Mouse (Mus musculus) limb, embryonic 12.5 days (tissue): Measurements from ENCODE around the gene Uvrag. TPM values are rescaled to one million over a fixed set of nuclear protein-coding genes. Genes with fewer than 3 reads are reported as not detected.
A peak's percentile ranks its signal among the peaks of the same experiment; 100 is the strongest.

Experiments
- ATAC-seq: fragments of 200-750 bp; cut with Nextera tagmentation; 2 replicates; pipeline ENCODE4 v1.8.0; 2017; ENCODE audit warnings: low read depth, moderate TSS enrichment; ENCODE audit not compliant: insufficient number of reproducible peaks, insufficient read depth, low FRiP score, low TSS enrichment
- H3K27ac ChIP-seq: fragments of 300-500 bp; sonication (generic); 2 replicates; pipeline ENCODE4 v1.5.1; 2016; ENCODE audit warnings: mild to moderate bottlenecking, moderate library complexity
- H3K27me3 ChIP-seq: fragments of 300-500 bp; sonication (generic); 2 replicates; pipeline ENCODE4 v1.6.1; 2016; ENCODE audit warnings: mild to moderate bottlenecking, moderate library complexity
- H3K36me3 ChIP-seq: fragments of 300-500 bp; sonication (generic); 2 replicates; pipeline ENCODE4 v1.6.1; 2016; ENCODE audit warnings: mild to moderate bottlenecking, moderate library complexity
- H3K4me1 ChIP-seq: fragments of 300-500 bp; sonication (generic); replicated peaks from 2 replicates; pipeline ENCODE4 v1.6.1; 2016
- H3K4me2 ChIP-seq: fragments of 300-500 bp; sonication (generic); 2 replicates; pipeline ENCODE4 v1.6.1; 2016; ENCODE audit warnings: mild to moderate bottlenecking, moderate library complexity
- H3K4me3 ChIP-seq: fragments of 300-500 bp; sonication (generic); replicated peaks from 2 replicates; pipeline ENCODE4 v1.5.1; 2016; ENCODE audit warnings: mild to moderate bottlenecking
- H3K9ac ChIP-seq: fragments of 300-500 bp; sonication (generic); replicated peaks from 2 replicates; pipeline ENCODE4 v1.6.1; 2016; ENCODE audit warnings: mild to moderate bottlenecking, moderate library complexity
- H3K9me3 ChIP-seq: fragments of 300-500 bp; sonication (generic); 2 replicates; pipeline ENCODE4 v1.6.1; 2016; ENCODE audit warnings: mild to moderate bottlenecking, moderate library complexity
- WGBS: fragments of 180-500 bp; shearing (Covaris S2); methylation state at CpG from one replicate; pipeline ENCODE4 v1.1.7; 2016; 5-methylcytosine and 5-hydroxymethylcytosine counted together
- polyA plus RNA-seq: library from polyadenylated mRNA; unstranded; fragments of >200 nt; fragmentation: Nextera tagmentation; extraction: Ambion mirVana; gene quantifications from 2 replicates; pipeline ENCODE4 v1.2.1, GENCODE M21; 2016

Uvrag gene
- polyA plus RNA-seq, 1 experiment from 2014 or later = 17.4 TPM

GRCm38 (mm10) chr7:99120865-99121521 lies 19.9 kb downstream of the Uvrag start:
- no peak for ATAC-seq
- no peak overlapping the region for H3K9ac ChIP-seq

GRCm38 (mm10) chr7:99120082-99120481 lies 20.9 kb downstream of the Uvrag start:
- WGBS = 71% methylated on average over 4 of the region's 4 CpGs
- peaks cover 6% of the 10 kb centered on the region; the same call in 1 of the 2 replicates for H3K4me1 ChIP-seq
- peaks cover 9% of the 10 kb centered on the region; the same call in 1 of the 2 replicates for H3K9me3 ChIP-seq
- no peak overlapping the region for H3K27ac ChIP-seq
- no peak overlapping the region for H3K9ac ChIP-seq
- H3K36me3 ChIP-seq = no peaks in the 10 kb centered on the region
- H3K4me3 ChIP-seq = no peak overlapping the region
- no peak for ATAC-seq
- no peaks in the 10 kb centered on the region for H3K27me3 ChIP-seq
- no peak overlapping the region for H3K4me2 ChIP-seq

More at GRCm38 (mm10) chr7:99120865-99121521, 19.9 kb downstream of the Uvrag start:
- Histone ChIP-seq H3K4me3 (no peak overlapping the region), H3K27me3 (no peaks in the 10 kb centered on the region), H3K36me3 (no peaks in the 10 kb centered on the region), H3K4me1 (peaks cover 7% of the 10 kb centered on the region; the same call in 1 of the 2 replicates), H3K27ac (no peak overlapping the region), H3K9me3 (peaks cover 11% of the 10 kb centered on the region; the same call in 1 of the 2 replicates), H3K4me2 (no peak overlapping the region)
- 91% methylated on average over 5 of the region's 5 CpGs for WGBS

- no peak overlapping the region for H3K4me3 ChIP-seq
Measured at GRCm38 (mm10) chr7:99116781-99117180, 24.2 kb downstream of the Uvrag start.

GRCm38 (mm10) chr7:99114006-99114726 lies 26.8 kb downstream of the Uvrag start:
- H3K9ac ChIP-seq = no peak overlapping the region
- no peaks in the 10 kb centered on the region for H3K27me3 ChIP-seq
- WGBS = 84% methylated on average over 16 of the region's 16 CpGs

More at GRCm38 (mm10) chr7:99116781-99117180, 24.2 kb downstream of the Uvrag start:
- 67% methylated on average over 3 of the region's 3 CpGs for WGBS
- Histone ChIP-seq H3K4me2 (no peak overlapping the region), H3K27me3 (no peaks in the 10 kb centered on the region), H3K27ac (no peak overlapping the region), H3K9ac (no peak overlapping the region), H3K4me1 (no peaks in the 10 kb centered on the region), H3K9me3 (no peaks in the 10 kb centered on the region), H3K36me3 (0 out of 2 replicates have a peak, but pooled peaks cover 3% of the 10 kb centered on the region)
- ATAC-seq = no peak

GRCm38 (mm10) chr7:99107566-99107965 lies 33.4 kb downstream of the Uvrag start:
- WGBS = 47% methylated on average over 3 of the region's 3 CpGs
- Histone ChIP-seq H3K9me3 (no peaks in the 10 kb centered on the region), H3K4me3 (no peak overlapping the region), H3K27me3 (no peaks in the 10 kb centered on the region), H3K4me2 (no peak overlapping the region), H3K27ac (no peak overlapping the region), H3K36me3 (no peaks in the 10 kb centered on the region), H3K9ac (no peak overlapping the region), H3K4me1 (peaks cover 11% of the 10 kb centered on the region)
- no peak for ATAC-seq

More at GRCm38 (mm10) chr7:99114006-99114726, 26.8 kb downstream of the Uvrag start:
- no peaks in the 10 kb centered on the region for H3K9me3 ChIP-seq
- no peak for ATAC-seq
- H3K36me3 ChIP-seq = 0 out of 2 replicates have a peak, but pooled peaks cover 3% of the 10 kb centered on the region
- no peak overlapping the region for H3K27ac ChIP-seq
- no peak overlapping the region for H3K4me2 ChIP-seq
- H3K4me1 ChIP-seq = no peaks in the 10 kb centered on the region
- H3K4me3 ChIP-seq = no peak overlapping the region

- WGBS = 30% methylated on average over 4 of the region's 4 CpGs
- H3K36me3 ChIP-seq = no peaks in the 10 kb centered on the region
Measured at GRCm38 (mm10) chr7:99106714-99107270, 34.1 kb downstream of the Uvrag start.

GRCm38 (mm10) chr7:99101767-99102593 lies 39.0 kb downstream of the Uvrag start:
- Histone ChIP-seq H3K4me2 (no peak overlapping the region), H3K27me3 (no peaks in the 10 kb centered on the region), H3K27ac (peak overlapping the region; percentile 26; the same call in 1 of the 2 replicates), H3K4me1 (peaks cover 27% of the 10 kb centered on the region), H3K9ac (no peak overlapping the region), H3K9me3 (no peaks in the 10 kb centered on the region), H3K4me3 (no peak overlapping the region), H3K36me3 (peaks cover 12% of the 10 kb centered on the region)
- no peak for ATAC-seq
- WGBS = 31% methylated on average over 11 of the region's 11 CpGs

More at GRCm38 (mm10) chr7:99106714-99107270, 34.1 kb downstream of the Uvrag start:
- no peak for ATAC-seq
- Histone ChIP-seq H3K9me3 (no peaks in the 10 kb centered on the region), H3K27me3 (no peaks in the 10 kb centered on the region), H3K4me1 (peaks cover 19% of the 10 kb centered on the region), H3K4me2 (no peak overlapping the region), H3K9ac (no peak overlapping the region), H3K4me3 (no peak overlapping the region), H3K27ac (no peak overlapping the region)

- no peak overlapping the region; the same call in 1 of the 2 replicates for H3K27ac ChIP-seq
- WGBS = 59% methylated on average over 2 of the region's 2 CpGs
Measured at GRCm38 (mm10) chr7:99101076-99101475, 39.9 kb downstream of the Uvrag start.

GRCm38 (mm10) chr7:99100573-99100972 lies 40.4 kb downstream of the Uvrag start:
- Histone ChIP-seq H3K36me3 (peaks cover 15% of the 10 kb centered on the region), H3K9ac (no peak overlapping the region), H3K4me3 (no peak overlapping the region), H3K4me2 (no peak overlapping the region), H3K4me1 (peaks cover 24% of the 10 kb centered on the region), H3K27me3 (no peaks in the 10 kb centered on the region), H3K9me3 (no peaks in the 10 kb centered on the region), H3K27ac (no peak overlapping the region)
- no peak for ATAC-seq
- 81% methylated on average over 8 of the region's 8 CpGs for WGBS

More at GRCm38 (mm10) chr7:99101076-99101475, 39.9 kb downstream of the Uvrag start:
- no peaks in the 10 kb centered on the region for H3K9me3 ChIP-seq
- no peak overlapping the region for H3K4me3 ChIP-seq
- H3K4me2 ChIP-seq = no peak overlapping the region
- no peak overlapping the region for H3K9ac ChIP-seq
- no peak for ATAC-seq
- no peaks in the 10 kb centered on the region for H3K27me3 ChIP-seq
- peaks cover 15% of the 10 kb centered on the region for H3K36me3 ChIP-seq
- H3K4me1 ChIP-seq = peaks cover 24% of the 10 kb centered on the region

GRCm38 (mm10) chr7:99100087-99100486 lies 40.9 kb downstream of the Uvrag start:
- Histone ChIP-seq H3K27me3 (no peaks in the 10 kb centered on the region), H3K36me3 (peaks cover 15% of the 10 kb centered on the region), H3K4me2 (no peak overlapping the region), H3K4me3 (no peak overlapping the region), H3K9me3 (no peaks in the 10 kb centered on the region), H3K9ac (no peak overlapping the region), H3K27ac (no peak overlapping the region), H3K4me1 (peaks cover 24% of the 10 kb centered on the region)
- WGBS = 69% methylated on average over 9 of the region's 9 CpGs
- no peak for ATAC-seq
